Mouse (Mus musculus) lung, embryonic 15.5 days (tissue): Measurements from ENCODE around the gene Thoc6. TPM values are rescaled to one million over a fixed set of nuclear protein-coding genes. Genes with fewer than 3 reads are reported as not detected.

Experiments
- polyA plus RNA-seq: library from polyadenylated mRNA; unstranded; fragments of >200 nt; fragmentation: Nextera tagmentation; extraction: Ambion mirVana; gene quantifications from 2 replicates; pipeline ENCODE4 v1.2.1, GENCODE M21; 2015

Gene Thoc6
- polyA plus RNA-seq, 1 experiment from 2014 or later, result 49.1 TPM

Other genes starting within 250 kb of the Thoc6 start
- gene Vmn2r117, start 194.2 kb downstream of the Thoc6 start, polyA plus RNA-seq, result not detected in 2 replicates
- gene Zfp213, start 109.6 kb downstream of the Thoc6 start, polyA plus RNA-seq, result 20.9 and 21.5 TPM in 2 replicates
- 15.0 and 15.3 TPM in 2 replicates for gene Zfp13, start 74.4 kb downstream of the Thoc6 start, polyA plus RNA-seq
- 0.18 and 0.40 TPM in 2 replicates for gene Zscan10, start 73.0 kb downstream of the Thoc6 start, polyA plus RNA-seq
- gene Mmp25, start 28.6 kb downstream of the Thoc6 start, polyA plus RNA-seq, result 0.41 and 0.53 TPM in 2 replicates
- 3.5 and 4.0 TPM in 2 replicates for gene Bicdl2, start 13.4 kb downstream of the Thoc6 start, polyA plus RNA-seq
- gene Hcfc1r1, start 286 bp downstream of the Thoc6 start, polyA plus RNA-seq, result 59.5 and 64.5 TPM in 2 replicates
- gene Tnfrsf12a, start 3.6 kb upstream of the Thoc6 start, polyA plus RNA-seq, result 26.8 and 28.5 TPM in 2 replicates
- 237 and 246 TPM in 2 replicates for gene Cldn6, start 5.4 kb upstream of the Thoc6 start, polyA plus RNA-seq
- 4.4 and 4.8 TPM in 2 replicates for gene Cldn9, start 10.1 kb upstream of the Thoc6 start, polyA plus RNA-seq
- gene 1520401A03Rik, start 48.9 kb upstream of the Thoc6 start, polyA plus RNA-seq, result 0.09 and 0.28 TPM in 2 replicates
- gene Pkmyt1, start 52.5 kb upstream of the Thoc6 start, polyA plus RNA-seq, result 61.7 and 68.6 TPM in 2 replicates
- gene Paqr4, start 67.0 kb upstream of the Thoc6 start, polyA plus RNA-seq, result 43.9 and 46.7 TPM in 2 replicates
- 0.38 and 1.1 TPM in 2 replicates for gene Kremen2, start 72.0 kb upstream of the Thoc6 start, polyA plus RNA-seq
- 70.5 TPM in 2 replicates for gene Flywch1, start 97.7 kb upstream of the Thoc6 start, polyA plus RNA-seq
- 28.4 and 29.1 TPM in 2 replicates for gene Flywch2, start 112.2 kb upstream of the Thoc6 start, polyA plus RNA-seq
- 416 and 431 TPM in 2 replicates for gene Srrm2, start 116.7 kb upstream of the Thoc6 start, polyA plus RNA-seq
- 927 and 1,006 TPM in 2 replicates for gene Elob, start 155.3 kb upstream of the Thoc6 start, polyA plus RNA-seq
- 0.12 TPM in 1 of 2 replicates, not detected in the other for gene Prss33, start 162.2 kb upstream of the Thoc6 start, polyA plus RNA-seq
- not detected in 2 replicates for gene Prss32, start 170.0 kb upstream of the Thoc6 start, polyA plus RNA-seq
- gene Prss41, start 170.3 kb upstream of the Thoc6 start, polyA plus RNA-seq, result 1.1 and 1.3 TPM in 2 replicates
- gene Prss21, start 194.2 kb upstream of the Thoc6 start, polyA plus RNA-seq, result not detected in 2 replicates
- gene Dcpp1, start 207.0 kb upstream of the Thoc6 start, polyA plus RNA-seq, result 0.71 TPM in 1 of 2 replicates, not detected in the other
- gene Dcpp2, start 207.0 kb upstream of the Thoc6 start, polyA plus RNA-seq, result not detected in 2 replicates
- 1.8 and 2.0 TPM in 2 replicates for gene Dcpp3, start 243.6 kb upstream of the Thoc6 start, polyA plus RNA-seq